Mouse (Mus musculus): Measurements from ENCODE around the gene Tomm40l. TPM values are rescaled to one million over a fixed set of nuclear protein-coding genes. Genes with fewer than 3 reads are reported as not detected.

The Tomm40l gene
- total RNA-seq (2014; fragmentation: Nextera tagmentation) (30.1 and 30.3 TPM in 2 replicates), total RNA-seq (2017) (20.7 and 21.2 TPM in 2 replicates)

GRCm38 (mm10) chr1:171222238-171223155 is at the start of gene Tomm40l:
Gene Tomm40l, minus strand, starts transcription at chr1:171222514.
- peak; percentile 90 for ATAC-seq (replicated peaks; ENCODE audit: poor library complexity, severe bottlenecking)

GRCm38 (mm10) chr1:171272086-171272485 is 49.8 kb upstream of the Tomm40l start:
- ATAC-seq (replicated peaks; ENCODE audit: poor library complexity, severe bottlenecking): peak; percentile 47

GRCm38 (mm10) chr1:171271622-171272021 is 49.3 kb upstream of the Tomm40l start:
- ATAC-seq (replicated peaks; ENCODE audit: poor library complexity, severe bottlenecking): 0 out of 2 replicates have a peak, but pooled peaks have one; percentile 12

DNA sequence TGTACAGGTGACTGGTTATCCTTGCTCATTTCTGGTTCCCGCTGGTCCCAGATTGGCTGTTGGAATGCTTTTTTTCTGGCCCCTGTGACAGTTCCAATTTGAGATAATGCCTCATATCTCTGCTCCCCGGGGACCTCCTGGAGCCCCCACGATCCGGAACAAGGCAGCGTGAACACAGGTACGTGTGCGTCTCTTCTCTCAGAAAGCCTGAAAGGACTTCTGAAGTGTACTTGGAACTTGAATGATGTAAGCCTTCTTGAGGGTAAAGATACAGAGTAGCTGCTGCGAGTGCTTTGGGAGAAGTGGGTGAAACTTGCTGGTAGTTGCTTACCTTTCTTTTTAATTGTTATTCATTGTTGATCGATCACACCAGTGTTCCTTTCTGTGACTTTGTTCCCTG is 48.9 kb upstream of the Tomm40l start:
- no peak for ATAC-seq (replicated peaks; ENCODE audit: poor library complexity, severe bottlenecking)

DNA sequence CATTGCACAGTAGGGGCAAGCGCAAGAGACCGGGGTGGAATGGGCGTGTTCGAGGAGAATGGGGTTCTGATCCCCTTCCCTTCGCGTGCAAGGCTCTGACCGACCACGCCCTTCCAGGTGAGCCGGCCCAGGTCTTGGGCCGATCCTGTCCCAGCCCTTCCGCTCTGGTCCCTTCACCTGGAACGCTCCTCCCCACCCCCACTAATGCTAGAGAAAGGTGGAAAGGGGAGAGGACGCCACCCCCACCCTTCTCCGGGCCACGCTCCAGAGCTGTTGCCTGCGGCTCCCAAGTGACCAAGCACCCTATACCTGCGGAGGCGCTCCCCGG is 48.2 kb upstream of the Tomm40l start:
- peak; percentile 28 for ATAC-seq (replicated peaks; ENCODE audit: poor library complexity, severe bottlenecking)

GRCm38 (mm10) chr1:171269848-171270572 is 47.7 kb upstream of the Tomm40l start, which contains the start of gene B4galt3:
Gene B4galt3, plus strand, starts transcription at chr1:171270328.
- ATAC-seq (replicated peaks; ENCODE audit: poor library complexity, severe bottlenecking): peak; percentile 88

GRCm38 (mm10) chr1:171268341-171268740 is 46.0 kb upstream of the Tomm40l start:
- no peak for ATAC-seq (replicated peaks; ENCODE audit: poor library complexity, severe bottlenecking)

DNA sequence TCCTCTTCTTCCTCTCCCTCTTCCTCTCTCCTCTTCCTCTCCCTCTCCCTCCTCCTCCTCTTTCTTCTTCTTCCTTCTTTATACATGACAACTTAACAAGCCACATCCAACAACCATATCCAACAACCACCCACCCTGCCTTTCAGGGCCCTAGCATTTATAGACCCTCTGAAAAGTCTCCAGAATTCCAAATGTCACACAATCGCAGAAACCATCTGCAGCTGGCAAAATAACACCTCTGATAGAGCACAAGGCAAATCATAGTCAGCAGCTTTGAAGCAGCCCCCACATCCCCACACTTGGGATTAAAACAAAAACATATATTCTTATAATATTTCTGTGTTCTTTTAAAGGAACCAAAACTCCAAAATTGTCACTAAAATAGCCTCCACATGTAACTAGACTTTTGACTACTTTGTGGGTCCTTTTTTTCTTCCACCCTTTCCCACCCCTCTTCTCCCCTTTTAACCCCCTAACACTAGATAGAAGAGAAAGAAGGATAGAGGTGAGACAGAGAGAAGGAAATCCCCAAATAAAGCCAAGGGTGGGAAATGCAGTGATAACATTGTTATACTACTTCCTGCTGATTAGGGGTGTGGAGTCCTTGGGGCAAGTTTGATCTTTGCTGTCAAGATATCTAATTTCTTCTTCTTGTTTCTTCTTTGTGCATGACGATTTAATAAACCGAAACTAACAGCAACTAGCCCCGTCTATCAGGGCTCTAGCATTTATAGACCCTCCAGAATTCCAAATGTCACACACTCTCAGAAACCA is 43.8 kb upstream of the Tomm40l start:
- ATAC-seq (replicated peaks; ENCODE audit: poor library complexity, severe bottlenecking): no peak

GRCm38 (mm10) chr1:171263666-171264461 is 41.5 kb upstream of the Tomm40l start:
- peak; percentile 18; the same call in 1 of the 2 replicates for ATAC-seq (replicated peaks; ENCODE audit: poor library complexity, severe bottlenecking)

DNA sequence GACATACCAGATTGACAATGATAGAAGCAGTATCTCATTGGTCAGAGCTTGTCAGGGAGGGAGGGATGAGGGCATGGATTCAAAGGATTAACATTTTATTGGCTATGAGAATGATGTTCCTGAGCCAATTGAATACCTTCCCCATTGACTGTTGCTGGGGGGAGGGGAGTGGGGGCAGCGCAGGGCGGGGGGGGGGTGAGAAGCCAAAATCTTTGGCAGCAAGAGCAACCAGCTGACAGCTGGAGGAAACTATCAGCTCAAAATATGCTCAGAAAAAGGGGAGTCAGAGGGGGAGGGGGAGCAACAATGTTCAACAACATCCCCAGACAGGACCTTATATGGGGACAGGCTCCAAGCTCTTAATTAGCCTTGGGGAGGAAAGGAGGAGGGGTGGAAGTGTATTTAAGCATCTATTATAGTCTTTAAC is 40.9 kb upstream of the Tomm40l start:
- no peak for ATAC-seq (replicated peaks; ENCODE audit: poor library complexity, severe bottlenecking)

DNA sequence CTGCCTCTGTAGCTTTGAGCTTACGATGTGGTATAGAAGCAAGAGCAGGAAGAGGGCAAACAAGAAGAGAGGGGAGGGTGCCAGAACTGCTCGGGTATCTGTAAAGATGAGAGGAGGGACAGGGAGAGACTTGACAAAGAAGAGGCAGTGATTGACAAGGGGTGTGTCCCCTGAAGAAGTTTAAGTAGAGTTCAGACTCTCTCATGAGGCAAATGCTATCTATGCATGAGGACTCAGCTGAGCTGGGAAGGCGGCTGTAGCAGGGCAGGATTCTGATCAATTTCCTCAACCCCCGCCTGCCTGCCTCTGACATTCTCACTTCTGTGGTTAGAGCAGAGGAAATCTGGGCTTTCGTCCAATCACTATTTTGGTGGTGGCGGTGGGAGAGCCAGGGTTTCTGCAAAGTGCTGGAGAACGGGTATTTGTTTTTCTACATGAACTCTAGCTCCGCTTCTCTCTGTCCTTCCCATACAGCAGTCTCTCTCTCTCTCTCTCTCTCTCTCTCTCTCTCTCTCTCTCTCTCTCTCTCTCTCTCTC is 40.3 kb upstream of the Tomm40l start:
- ATAC-seq (replicated peaks; ENCODE audit: poor library complexity, severe bottlenecking): peak; percentile 66

- peak; percentile 50 for ATAC-seq (replicated peaks; ENCODE audit: poor library complexity, severe bottlenecking)
Measured at GRCm38 (mm10) chr1:171260316-171260715, 38.0 kb upstream of the Tomm40l start.

DNA sequence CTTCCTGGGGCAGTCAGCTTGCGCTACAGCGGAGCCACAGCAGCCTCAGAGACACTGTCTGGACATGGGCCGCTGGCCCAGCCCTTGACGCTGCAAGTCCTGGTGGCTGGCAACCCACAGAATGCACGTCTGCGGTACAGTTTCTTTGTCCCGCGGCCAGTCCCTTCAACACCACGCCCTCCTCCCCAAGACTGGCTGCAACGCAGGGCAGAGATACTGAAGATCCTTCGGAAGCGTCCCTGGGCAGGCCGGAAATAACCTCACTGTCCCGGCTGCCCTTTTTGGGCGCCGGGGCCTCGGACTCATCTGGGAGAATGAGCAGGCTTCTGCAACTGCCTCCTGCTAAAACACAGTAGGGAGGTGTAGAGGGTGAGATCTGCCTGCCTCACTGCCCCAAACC is 36.6 kb upstream of the Tomm40l start:
- ATAC-seq (replicated peaks; ENCODE audit: poor library complexity, severe bottlenecking): no peak

- no peak for ATAC-seq (replicated peaks; ENCODE audit: poor library complexity, severe bottlenecking)
Measured at GRCm38 (mm10) chr1:171257781-171258180, 35.5 kb upstream of the Tomm40l start.

DNA sequence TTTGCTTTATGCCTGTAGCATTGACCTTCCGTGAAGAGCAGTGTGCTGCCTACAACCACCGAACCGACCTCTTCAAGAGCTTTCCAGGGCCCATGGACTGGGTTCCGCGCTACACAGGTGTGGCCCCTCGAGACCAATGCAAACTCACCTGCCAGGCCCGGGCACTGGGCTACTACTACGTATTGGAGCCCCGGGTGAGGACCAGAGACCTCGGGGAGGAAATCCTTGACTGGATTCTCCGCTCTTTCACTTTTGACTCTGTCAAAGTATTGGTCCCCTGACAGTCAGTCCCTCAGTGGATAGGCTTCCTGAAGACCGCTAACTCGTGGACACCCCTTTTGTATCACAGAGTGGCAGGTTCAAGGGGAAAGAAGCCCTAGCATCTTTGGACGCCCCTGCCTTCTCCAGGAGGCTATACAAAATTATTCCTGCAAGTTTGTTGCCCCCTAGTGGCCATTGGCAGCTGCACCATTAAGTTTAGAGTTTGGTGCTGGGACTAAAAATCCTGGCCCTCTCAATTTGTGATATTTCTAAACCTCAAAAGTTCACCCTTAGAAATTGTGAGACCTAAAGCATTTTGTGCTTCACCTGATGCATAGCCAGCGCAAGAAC is 34.7 kb upstream of the Tomm40l start:
- peak; percentile 39; the same call in 1 of the 2 replicates for ATAC-seq (replicated peaks; ENCODE audit: poor library complexity, severe bottlenecking)

DNA sequence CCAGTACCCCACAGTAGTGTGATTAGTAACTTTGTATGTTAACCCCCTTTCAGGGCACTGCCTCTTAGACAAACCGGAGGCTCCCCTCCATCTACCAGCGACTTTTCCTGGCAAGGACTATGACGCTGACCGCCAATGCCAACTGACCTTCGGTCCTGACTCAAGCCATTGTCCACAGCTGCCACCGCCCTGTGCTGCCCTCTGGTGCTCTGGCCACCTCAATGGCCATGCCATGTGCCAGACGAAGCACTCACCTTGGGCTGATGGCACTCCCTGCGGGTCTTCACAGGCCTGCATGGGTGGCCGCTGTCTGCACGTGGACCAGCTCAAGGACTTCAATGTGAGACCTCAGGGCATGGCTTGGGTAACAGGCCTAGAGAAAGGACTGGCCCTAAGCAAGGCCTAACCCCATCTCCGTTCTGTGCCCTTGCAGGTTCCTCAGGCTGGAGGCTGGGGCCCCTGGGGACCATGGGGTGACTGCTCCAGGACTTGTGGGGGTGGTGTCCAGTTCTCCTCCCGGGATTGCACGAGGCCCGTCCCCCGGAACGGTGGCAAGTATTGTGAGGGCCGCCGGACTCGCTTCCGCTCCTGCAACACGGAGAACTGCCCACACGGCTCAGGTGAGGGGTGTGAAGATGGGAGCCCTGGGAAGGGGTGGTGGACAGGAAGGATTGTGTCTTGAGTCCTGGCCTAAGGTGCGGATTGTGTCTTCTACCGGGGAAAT is 33.9 kb upstream of the Tomm40l start:
- no peak for ATAC-seq (replicated peaks; ENCODE audit: poor library complexity, severe bottlenecking)

DNA sequence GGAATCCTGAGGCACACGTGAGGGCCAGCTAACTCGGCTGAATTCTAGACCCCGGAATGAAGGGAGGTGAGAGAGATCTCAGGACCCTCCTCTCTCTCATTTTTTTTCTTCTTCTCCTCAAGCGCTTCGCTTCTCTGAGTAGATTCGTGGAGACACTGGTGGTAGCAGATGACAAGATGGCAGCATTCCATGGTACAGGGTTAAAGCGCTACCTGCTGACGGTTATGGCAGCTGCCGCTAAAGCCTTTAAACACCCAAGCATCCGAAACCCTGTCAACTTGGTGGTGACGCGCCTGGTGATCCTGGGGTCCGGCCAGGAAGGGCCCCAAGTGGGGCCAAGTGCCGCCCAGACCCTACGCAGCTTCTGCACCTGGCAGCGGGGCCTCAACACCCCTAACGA is 30.1 kb upstream of the Tomm40l start:
- ATAC-seq (replicated peaks; ENCODE audit: poor library complexity, severe bottlenecking): no peak

DNA sequence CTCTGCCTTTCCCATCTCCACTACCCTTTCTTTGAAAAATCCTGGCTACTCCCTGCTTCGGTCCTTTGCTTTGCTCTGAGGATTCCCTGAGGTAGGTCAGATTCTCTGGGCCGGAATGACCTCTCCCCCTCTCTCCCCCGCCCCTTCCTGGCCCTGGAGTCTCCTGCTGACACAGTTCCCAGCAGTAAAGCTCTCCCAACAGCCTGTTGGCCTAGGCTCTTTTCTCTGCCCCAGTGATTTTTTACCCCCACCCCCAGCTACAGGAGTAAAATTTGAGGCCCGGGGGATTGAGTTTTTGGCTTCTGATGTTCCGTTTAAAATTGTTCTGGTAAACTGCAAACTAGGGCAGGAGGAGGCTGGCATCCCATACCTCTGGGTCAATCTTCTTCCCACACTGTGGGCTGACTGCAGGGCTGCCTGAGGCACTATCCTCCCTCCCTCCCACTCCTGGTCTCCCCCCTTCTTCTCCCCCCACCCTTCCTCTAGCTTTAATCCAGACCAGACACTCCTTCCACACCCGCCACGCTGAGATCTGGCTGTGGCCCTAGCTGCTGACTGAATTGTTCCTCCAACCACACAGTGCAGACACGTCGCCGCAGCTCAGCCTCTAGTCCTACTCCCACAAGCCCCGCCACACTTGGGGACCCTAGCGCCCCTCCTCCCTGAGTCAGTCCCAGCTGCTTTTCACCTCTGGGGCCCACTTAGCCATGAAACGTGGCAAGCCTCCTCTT is 29.4 kb upstream of the Tomm40l start:
- no peak for ATAC-seq (replicated peaks; ENCODE audit: poor library complexity, severe bottlenecking)

All from granulocyte monocyte progenitor cell, adult 5-6 weeks (primary cell).